Mouse (Mus musculus): ENCODE data around the gene Mpnd.

The Mpnd gene

GRCm38 (mm10) chr17:56020400-56021084 is 15.0 kb downstream of the Mpnd start:
- DNase-seq: peak in 1 of 2 experiments; percentile 58

- DNase-seq: peak in 1 of 2 experiments; percentile 46
Measured at GRCm38 (mm10) chr17:56021161-56021910, 15.8 kb downstream of the Mpnd start.

GRCm38 (mm10) chr17:56022131-56022988 is 16.8 kb downstream of the Mpnd start:
- DNase-seq: peak; percentile 75 to 79

GRCm38 (mm10) chr17:56022989-56023290 is 17.4 kb downstream of the Mpnd start:
- DNase-seq: no peak

GRCm38 (mm10) chr17:56023386-56023785 is 17.9 kb downstream of the Mpnd start:
- DNase-seq: no peak

- DNase-seq: peak in 1 of 2 experiments; percentile 3
Measured at GRCm38 (mm10) chr17:56024476-56024875, 19.0 kb downstream of the Mpnd start.

- peak in 1 of 2 experiments; percentile 6 for DNase-seq
Measured at GRCm38 (mm10) chr17:56024931-56025330, 19.4 kb downstream of the Mpnd start.

- no peak for DNase-seq
Measured at GRCm38 (mm10) chr17:56026303-56026702, 20.8 kb downstream of the Mpnd start.

GRCm38 (mm10) chr17:56026881-56027280 is 21.4 kb downstream of the Mpnd start:
- no peak for DNase-seq

GRCm38 (mm10) chr17:56027801-56028441 is 22.4 kb downstream of the Mpnd start:
- peak; percentile 55 to 62 for DNase-seq

- DNase-seq: peak; percentile 63 to 71
Measured at GRCm38 (mm10) chr17:56030238-56030870, 24.8 kb downstream of the Mpnd start.

- peak in 1 of 2 experiments; percentile 39 for DNase-seq
Measured at GRCm38 (mm10) chr17:56030919-56031318, 25.4 kb downstream of the Mpnd start.

- no peak for DNase-seq
Measured at GRCm38 (mm10) chr17:56031431-56031830, 25.9 kb downstream of the Mpnd start.

- no peak for DNase-seq
Measured at GRCm38 (mm10) chr17:56032127-56032733, 26.7 kb downstream of the Mpnd start.

- no peak for DNase-seq
Measured at GRCm38 (mm10) chr17:56032831-56033230, 27.3 kb downstream of the Mpnd start.

- DNase-seq: no peak
Measured at GRCm38 (mm10) chr17:56034040-56034725, 28.7 kb downstream of the Mpnd start.

- no peak for DNase-seq
Measured at GRCm38 (mm10) chr17:56034726-56035100, 29.2 kb downstream of the Mpnd start.

- no peak for DNase-seq
Measured at GRCm38 (mm10) chr17:56035216-56035615, 29.7 kb downstream of the Mpnd start.

GRCm38 (mm10) chr17:56036176-56036900 is 30.8 kb downstream of the Mpnd start, which contains the start of gene Sh3gl1:
Gene Sh3gl1 (minus strand): TSS chr17:56036635.
- peak; percentile 100 for DNase-seq

- DNase-seq: no peak
Measured at GRCm38 (mm10) chr17:56036901-56037287, 31.4 kb downstream of the Mpnd start.

All from cerebellum, postnatal 10 days (tissue).